Mouse (Mus musculus) forebrain, embryonic 14.5 days (tissue): ENCODE measurements around the gene Tulp1. TPM values are rescaled to one million over a fixed set of nuclear protein-coding genes. Genes with fewer than 3 reads are reported as not detected.
A peak's percentile ranks its signal among the peaks of the same experiment; 100 is the strongest.
"Not testable (repeated sequence)": the region's sequence is repeated elsewhere in the genome, so short reads cannot be mapped to it uniquely, and the experiment has no call there.

Experiments
- ATAC-seq: fragments of 200-750 bp; cut with Nextera tagmentation; 2 replicates; pipeline ENCODE4 v1.8.0; 2017; ENCODE audit warnings: mild to moderate bottlenecking, moderate library complexity
- DNase-seq: peaks from one replicate; pipeline ENCODE4 v3.0.0-alpha.2; 2015; ENCODE audit warnings: low spot score
- H3K27ac ChIP-seq: fragments of 300-500 bp; sonication (generic); 2 replicates; pipeline ENCODE4 v1.5.1; 2014; ENCODE audit warnings: low read depth, mild to moderate bottlenecking, control low read depth, low read length, moderate library complexity
- H3K27me3 ChIP-seq: fragments of 300-500 bp; sonication (generic); replicated peaks from 2 replicates; pipeline ENCODE4 v1.6.1; 2014; ENCODE audit warnings: low read length, control low read depth, mixed read lengths; ENCODE audit not compliant: control insufficient read depth, insufficient read depth
- H3K36me3 ChIP-seq: fragments of 300-500 bp; sonication (generic); 2 replicates; pipeline ENCODE4 v1.6.1; 2014; ENCODE audit warnings: low read length, control low read depth; ENCODE audit not compliant: control insufficient read depth, insufficient read depth
- H3K4me1 ChIP-seq: fragments of 300-500 bp; sonication (generic); 2 replicates; pipeline ENCODE4 v1.6.1; 2014; ENCODE audit warnings: antibody characterized with exemption, low read length, control low read depth; ENCODE audit not compliant: control insufficient read depth, insufficient read depth
- H3K4me2 ChIP-seq: fragments of 300-500 bp; sonication (generic); 2 replicates; pipeline ENCODE4 v1.6.1; 2014; ENCODE audit warnings: mild to moderate bottlenecking, control low read depth, low read length
- H3K4me3 ChIP-seq: fragments of 300-500 bp; sonication (generic); 2 replicates; pipeline ENCODE4 v1.5.1; 2014; ENCODE audit warnings: low read depth, low read length, control low read depth
- H3K9ac ChIP-seq: fragments of 300-500 bp; sonication (generic); 2 replicates; pipeline ENCODE4 v1.6.1; 2014; ENCODE audit warnings: mild to moderate bottlenecking, low read length, control low read depth, moderate library complexity
- H3K9me3 ChIP-seq: fragments of 300-500 bp; sonication (generic); replicated peaks from 2 replicates; pipeline ENCODE4 v1.6.1; 2016; ENCODE audit warnings: low read length, control low read depth, mixed read lengths; ENCODE audit not compliant: control insufficient read depth
- WGBS: fragments of 180-500 bp; shearing (Covaris S2); extraction: QIAGEN DNeasy Blood & Tissue Kit; methylation state at CpG from one replicate; pipeline ENCODE4 v1.1.7; 2014; 5-methylcytosine and 5-hydroxymethylcytosine counted together
- polyA plus RNA-seq: library from polyadenylated mRNA; unstranded; fragments of >200 nt; fragmentation: Nextera tagmentation; extraction: Ambion mirVana; gene quantifications from 2 replicates; pipeline ENCODE4 v1.2.1, GENCODE M21; 2014

Gene Tulp1
- polyA plus RNA-seq, 1 experiment from 2014 or later = 1.3 TPM

GRCm38 (mm10) chr17:28360531-28361277 is 4.3 kb downstream of the Tulp1 start:
- H3K4me2 ChIP-seq = no peak overlapping the region
- no peaks in the 10 kb centered on the region for H3K36me3 ChIP-seq
- H3K4me3 ChIP-seq = no peak overlapping the region
- no peak overlapping the region for H3K27ac ChIP-seq
- H3K27me3 ChIP-seq = peaks cover 43% of the 10 kb centered on the region
- H3K9me3 ChIP-seq = no peaks in the 10 kb centered on the region
- DNase-seq = no peak
- no peak overlapping the region for H3K9ac ChIP-seq
- WGBS = 81% methylated on average over 9 of the region's 9 CpGs
- H3K4me1 ChIP-seq = peaks cover 5% of the 10 kb centered on the region; the same call in 1 of the 2 replicates
- no peak for ATAC-seq

GRCm38 (mm10) chr17:28358576-28359261 is 6.3 kb downstream of the Tulp1 start:
- H3K9me3 ChIP-seq, H3K9ac ChIP-seq, H3K4me1 ChIP-seq, H3K36me3 ChIP-seq, H3K4me2 ChIP-seq, H3K4me3 ChIP-seq, DNase-seq, H3K27ac ChIP-seq, ATAC-seq: not testable (repeated sequence)
- 17% methylated on average over 22 of the region's 24 CpGs for WGBS
- H3K27me3 ChIP-seq = peaks cover 25% of the 10 kb centered on the region

GRCm38 (mm10) chr17:28355871-28356270 is 9.2 kb downstream of the Tulp1 start:
- 87% methylated on average over 12 of the region's 12 CpGs for WGBS
- Histone ChIP-seq H3K36me3 (no peaks in the 10 kb centered on the region), H3K9ac (no peak overlapping the region), H3K4me2 (no peak overlapping the region), H3K4me3 (no peak overlapping the region), H3K27ac (no peak overlapping the region), H3K4me1 (0 out of 2 replicates have a peak, but pooled peaks cover 2% of the 10 kb centered on the region), H3K27me3 (peaks cover 14% of the 10 kb centered on the region; the same call in 1 of the 2 replicates), H3K9me3 (no peaks in the 10 kb centered on the region)
- DNase-seq (no peak), ATAC-seq (no peak)

- no peak overlapping the region for H3K4me2 ChIP-seq
- H3K27me3 ChIP-seq = 0 out of 2 replicates have a peak, but pooled peaks cover 10% of the 10 kb centered on the region
These were observed 13.0 kb downstream of the Tulp1 start for GRCm38 (mm10) chr17:28352018-28352417.

GRCm38 (mm10) chr17:28351353-28351890 is 13.6 kb downstream of the Tulp1 start:
- Histone ChIP-seq H3K9ac (peak overlapping the region; percentile 35), H3K9me3 (no peaks in the 10 kb centered on the region), H3K4me2 (peak overlapping the region; percentile 81), H3K27me3 (0 out of 2 replicates have a peak, but pooled peaks cover 10% of the 10 kb centered on the region), H3K4me1 (peaks cover 11% of the 10 kb centered on the region; the same call in 1 of the 2 replicates), H3K4me3 (peak overlapping the region; percentile 59), H3K27ac (no peak overlapping the region), H3K36me3 (no peaks in the 10 kb centered on the region)
- WGBS = under 1% methylated on average over 27 of the region's 29 CpGs
- ATAC-seq = no peak
- DNase-seq = no peak

More at GRCm38 (mm10) chr17:28352018-28352417, 13.0 kb downstream of the Tulp1 start:
- WGBS = 18% methylated on average over 11 of the region's 11 CpGs
- Histone ChIP-seq H3K4me3 (peak overlapping the region; percentile 59; the same call in 1 of the 2 replicates), H3K4me1 (peaks cover 11% of the 10 kb centered on the region; the same call in 1 of the 2 replicates), H3K9me3 (no peaks in the 10 kb centered on the region), H3K36me3 (no peaks in the 10 kb centered on the region), H3K27ac (no peak overlapping the region), H3K9ac (no peak overlapping the region)
- ATAC-seq = no peak
- no peak for DNase-seq

DNA sequence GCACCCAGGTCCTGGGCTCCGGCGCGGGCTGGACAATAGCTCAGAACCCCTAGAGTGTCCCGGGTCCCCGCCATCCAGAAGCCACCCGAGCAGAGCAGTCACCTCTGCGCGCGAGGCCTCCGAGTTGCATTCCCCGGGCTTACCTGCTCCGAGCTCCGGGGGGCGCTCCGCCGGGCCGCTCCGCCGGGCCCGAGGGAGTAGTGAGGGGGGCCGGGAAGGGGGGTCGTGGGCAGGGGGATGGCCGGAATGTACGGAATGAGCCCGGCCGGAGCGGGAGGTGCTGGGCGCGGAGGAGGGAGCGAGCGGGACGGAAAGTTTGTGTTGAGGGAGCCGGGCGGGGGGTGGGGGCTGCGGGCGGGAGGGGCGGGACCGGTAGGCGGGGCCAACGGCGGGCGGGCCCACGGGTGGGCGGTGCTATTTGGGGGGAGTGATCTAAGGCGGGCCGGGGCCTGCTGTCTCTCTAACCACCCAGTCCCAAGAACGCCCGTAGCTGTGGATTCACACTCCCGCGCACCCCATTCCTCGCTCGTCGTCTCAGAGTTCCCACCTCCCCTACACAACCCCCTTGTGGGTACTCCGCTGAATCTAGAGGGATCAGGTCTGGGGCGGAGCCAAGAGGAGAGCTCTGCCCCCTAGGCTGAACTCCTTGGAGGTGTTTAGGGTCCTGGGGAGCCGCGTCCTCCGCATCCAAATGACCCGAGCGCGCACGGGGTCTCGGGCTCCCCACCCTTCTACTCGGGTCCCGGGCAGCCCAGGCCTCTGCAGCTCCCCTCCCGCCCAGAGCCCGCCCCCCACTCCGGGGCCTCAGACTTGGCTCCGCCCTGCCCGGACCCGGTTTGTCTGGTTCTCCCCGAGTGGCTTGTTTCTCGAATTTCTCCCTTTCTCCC is 14.3 kb downstream of the Tulp1 start, which contains the start of gene Tead3:
Tead3 (minus strand) TSS at position 352 of the 887 bp plus-strand sequence.
- WGBS = under 1% methylated on average over 54 of the region's 73 CpGs
- H3K9me3 ChIP-seq = no peaks in the 10 kb centered on the region
- DNase-seq (peak; percentile 78), ATAC-seq (peak; percentile 89)
- H3K27me3 ChIP-seq = 0 out of 2 replicates have a peak, but pooled peaks cover 10% of the 10 kb centered on the region
- H3K4me2 ChIP-seq = peak within 1 kb of the TSS; percentile 81
- H3K4me1 ChIP-seq = peaks cover 14% of the 10 kb centered on the region; the same call in 1 of the 2 replicates
- H3K36me3 ChIP-seq = no peaks in the 10 kb centered on the region
- peak within 1 kb of the TSS; percentile 65 for H3K9ac ChIP-seq
- H3K27ac ChIP-seq = 0 out of 2 replicates have a peak within 1 kb of the TSS, but pooled peaks have one; percentile 15
- H3K4me3 ChIP-seq = peak within 1 kb of the TSS; percentile 59

DNA sequence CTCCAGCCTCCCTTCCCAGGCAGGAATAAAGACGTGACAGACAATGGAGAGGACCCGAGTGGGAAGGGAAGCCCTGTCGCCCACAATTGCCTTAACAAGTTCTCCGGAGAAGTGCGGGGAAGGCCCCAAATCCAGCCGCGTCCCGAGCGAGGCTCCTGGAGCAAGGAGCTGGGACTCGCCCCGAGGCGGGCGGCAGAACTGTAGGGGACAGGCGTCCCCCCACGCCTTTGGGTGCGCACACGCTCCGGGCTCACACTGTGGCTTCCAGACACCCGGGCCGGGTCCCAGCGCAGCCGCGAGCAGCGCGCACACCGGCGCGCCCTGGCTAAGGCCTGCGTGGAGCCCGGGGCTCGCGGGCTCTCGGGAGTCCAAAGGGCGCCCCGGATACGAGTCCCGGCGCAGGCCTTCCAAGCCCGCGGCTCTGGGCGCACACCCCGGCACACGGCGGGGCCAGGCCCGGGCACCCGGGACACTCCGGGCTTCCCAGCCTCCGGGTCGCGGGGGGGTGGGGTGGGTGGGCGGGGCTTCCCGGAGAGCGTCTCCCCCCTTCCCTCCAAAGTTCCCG is 15.0 kb downstream of the Tulp1 start:
- Histone ChIP-seq H3K36me3 (no peaks in the 10 kb centered on the region), H3K9ac (peak overlapping the region; percentile 65), H3K27ac (0 out of 2 replicates have a peak overlapping the region, but pooled peaks have one; percentile 15), H3K4me1 (peaks cover 15% of the 10 kb centered on the region; the same call in 1 of the 2 replicates), H3K27me3 (0 out of 2 replicates have a peak, but pooled peaks cover 10% of the 10 kb centered on the region), H3K4me3 (peak overlapping the region; percentile 59), H3K4me2 (peak overlapping the region; percentile 81), H3K9me3 (no peaks in the 10 kb centered on the region)
- WGBS = under 1% methylated on average over 46 of the region's 54 CpGs
- DNase-seq (peak; percentile 36), ATAC-seq (peak; percentile 55)
